25 mouse cellular contexts compared by ENCODE assay signal in genomic region chr11:100140966-100141365, GRCm38 (mm10). TPM values are rescaled to one million over a fixed set of nuclear protein-coding genes. Genes with fewer than 3 reads are reported as not detected.
DNase-seq lines count a peak whose midpoint lies in the region; ATAC-seq and TF ChIP-seq lines count a peak whose summit lies in the region.
"Had no signal": no experiment of that assay in that cellular context is flagged by ENCODE, and none has a peak within 500 bp of the region (broad histone marks: within the 10 kb centered on the region; RNA-seq: fewer than 3 reads in every experiment).

No protein-coding gene starts in this region.

- H3K36me3 ChIP-seq in intestine, embryonic 15.5 days, result no peaks in the 10 kb centered on the region
- H3K36me3 ChIP-seq in stomach, postnatal 0 days (ENCODE audit: control insufficient read depth, insufficient read depth, low read length), result no peaks in the 10 kb centered on the region
- H3K36me3 ChIP-seq: embryonic facial prominence, embryonic 13.5 days; limb, embryonic 10.5 days; neural tube, embryonic 12.5 days had no signal

- peak; percentile 39 for DNase-seq in gastrocnemius, adult 18-20 months (ENCODE audit: low spot score)
- no peak for DNase-seq in gastrocnemius, postnatal 4 days (ENCODE audit: low spot score in 2 of 2)
- peak; percentile 14 to 20 for DNase-seq in layer of hippocampus, postnatal 10 days (ENCODE audit: low spot score in 2 of 2)
- no peak for DNase-seq in layer of hippocampus, postnatal 36 days
- DNase-seq in stomach, postnatal 0 days (ENCODE audit: low spot score), result peak; percentile 44
- no peak for DNase-seq in heart, postnatal 14 days
- DNase-seq: cerebellum, adult 8-10 months; heart, postnatal 4 days; lung, adult 2 months had no signal

- peak overlapping the region; percentile 6; the same call in 1 of the 2 replicates for H3K9ac ChIP-seq in intestine, embryonic 15.5 days
- H3K9ac ChIP-seq in stomach, postnatal 0 days (ENCODE audit: low read length), result no peak overlapping the region
- H3K9ac ChIP-seq: embryonic facial prominence, embryonic 13.5 days; heart, embryonic 13.5 days; neural tube, embryonic 12.5 days had no signal

- WGBS in intestine, embryonic 15.5 days, result 61% methylated on average over 21 of the region's 21 CpGs
- WGBS in stomach, postnatal 0 days, result 62% methylated on average over 21 of the region's 21 CpGs

- H3K4me3 ChIP-seq in intestine, embryonic 15.5 days (replicated peaks), result no peak overlapping the region
- H3K4me3 ChIP-seq in stomach, postnatal 0 days (ENCODE audit: low read depth, low read length), result no peak overlapping the region
- H3K4me3 ChIP-seq: embryonic facial prominence, embryonic 13.5 days; heart, embryonic 13.5 days; left cerebral cortex, adult 2 months; limb, embryonic 10.5 days; neural tube, embryonic 12.5 days had no signal

- 0 out of 2 replicates have a peak overlapping the region, but pooled peaks have one; percentile 3 for H3K4me2 ChIP-seq in intestine, embryonic 15.5 days (replicated peaks)
- no peak overlapping the region; the same call in 1 of the 2 replicates for H3K4me2 ChIP-seq in stomach, postnatal 0 days (replicated peaks; ENCODE audit: low read depth)
- H3K4me2 ChIP-seq: embryonic facial prominence, embryonic 13.5 days; heart, embryonic 13.5 days; liver, embryonic 11.5 days; midbrain, embryonic 11.5 days; neural tube, embryonic 12.5 days had no signal

- peak overlapping the region; percentile 87 for H3K27ac ChIP-seq in intestine, embryonic 15.5 days
- peak overlapping the region; percentile 49; the same call in 1 of the 2 replicates for H3K27ac ChIP-seq in stomach, postnatal 0 days (replicated peaks)
- H3K27ac ChIP-seq: embryonic facial prominence, embryonic 13.5 days; heart, embryonic 13.5 days; hindbrain, postnatal 0 days; left cerebral cortex, adult 2 months; limb, embryonic 10.5 days; macrophage; neural tube, embryonic 12.5 days had no signal

- no peaks in the 10 kb centered on the region for H3K9me3 ChIP-seq in intestine, embryonic 15.5 days
- no peaks in the 10 kb centered on the region for H3K9me3 ChIP-seq in stomach, postnatal 0 days (ENCODE audit: control insufficient read depth, low read length)
- H3K9me3 ChIP-seq: embryonic facial prominence, embryonic 13.5 days; heart, embryonic 13.5 days; limb, embryonic 10.5 days; neural tube, embryonic 12.5 days had no signal

- 0 out of 2 replicates have a peak, but pooled peaks have one; percentile 2 for TF ChIP-seq CTCF in stomach, postnatal 0 days (IDR thresholded peaks at IDR 0.05; ENCODE audit: low read depth)

- peaks cover 11% of the 10 kb centered on the region for H3K27me3 ChIP-seq in intestine, embryonic 15.5 days (replicated peaks)
- no peaks in the 10 kb centered on the region for H3K27me3 ChIP-seq in stomach, postnatal 0 days (ENCODE audit: control insufficient read depth, insufficient read depth, low read length)
- H3K27me3 ChIP-seq: Patski had no signal

- intact Hi-C loops in heart, postnatal 14 days (cut with DNase I), result no loop called here

- TF ChIP-seq EP300 in stomach, postnatal 0 days (optimal IDR thresholded peaks at IDR 0.05), result no peak

- ATAC-seq in intestine, embryonic 15.5 days, result no peak
- ATAC-seq in stomach, postnatal 0 days (ENCODE audit: low FRiP score, low TSS enrichment), result no peak
- ATAC-seq: forebrain, embryonic 16.5 days; hindbrain, postnatal 0 days; Patski had no signal

- peaks cover 30% of the 10 kb centered on the region for H3K4me1 ChIP-seq in intestine, embryonic 15.5 days (replicated peaks)
- H3K4me1 ChIP-seq in stomach, postnatal 0 days (replicated peaks; ENCODE audit: control insufficient read depth, insufficient read depth), result 0 out of 2 replicates have a peak, but pooled peaks cover 3% of the 10 kb centered on the region

RNA-seq across cellular contexts. Expression of gene Krt15, which starts 5.2 kb away (rescaled TPM):
- total RNA-seq in gastrocnemius, adult 18-20 months (2021), result not detected
- 1 to 10 TPM in 1 of 2 experiments, under 1 TPM in 1; 0.27 to 1.1 TPM for total RNA-seq in gastrocnemius, postnatal 4 days (2021)
- 1 to 10 TPM; 1.1 to 1.5 TPM for total RNA-seq in layer of hippocampus, postnatal 10 days (2021)
- under 1 TPM; 0.23 to 0.40 TPM for total RNA-seq in layer of hippocampus, postnatal 36 days (2021)
- 4.7 and 5.9 TPM in 2 replicates for polyA plus RNA-seq in intestine, embryonic 15.5 days (2015; fragmentation: Nextera tagmentation; extraction: Ambion mirVana)
- polyA plus RNA-seq in stomach, postnatal 0 days (2015; fragmentation: Nextera tagmentation; extraction: Ambion mirVana), result 758 and 921 TPM in 2 replicates
- under 1 TPM in 1 of 2 experiments, not detected in 1; 0.57 TPM for total RNA-seq in heart, postnatal 14 days (2021)
- total RNA-seq: left cerebral cortex, adult 2 months; monocyte, adult 5-6 weeks had no signal
- polyA plus RNA-seq: cortical plate, adult 2 months; forebrain, embryonic 16.5 days; macrophage had no signal

RNA-seq across cellular contexts. Expression of gene Krt19, which starts 7.5 kb away (rescaled TPM):
- total RNA-seq in gastrocnemius, adult 18-20 months (2021), result under 1 TPM; 0.37 to 0.57 TPM
- 1 to 10 TPM in 1 of 2 experiments, under 1 TPM in 1; 0.71 to 1.3 TPM for total RNA-seq in gastrocnemius, postnatal 4 days (2021)
- total RNA-seq in layer of hippocampus, postnatal 10 days (2021), result 1 to 10 TPM in 1 of 2 experiments, under 1 TPM in 1; 0.64 to 1.0 TPM
- total RNA-seq in layer of hippocampus, postnatal 36 days (2021), result under 1 TPM; 0.23 to 0.52 TPM
- polyA plus RNA-seq in intestine, embryonic 15.5 days (2015; fragmentation: Nextera tagmentation; extraction: Ambion mirVana), result 743 and 782 TPM in 2 replicates
- 1,512 and 1,618 TPM in 2 replicates for polyA plus RNA-seq in stomach, postnatal 0 days (2015; fragmentation: Nextera tagmentation; extraction: Ambion mirVana)
- 10 to 100 TPM; 12.9 to 17.4 TPM for total RNA-seq in heart, postnatal 14 days (2021)
- total RNA-seq: left cerebral cortex, adult 2 months; monocyte, adult 5-6 weeks had no signal
- polyA plus RNA-seq: macrophage, Patski had no signal

RNA-seq across cellular contexts. Expression of gene Krt13, which starts 19.6 kb away (rescaled TPM):
- not detected for total RNA-seq in gastrocnemius, adult 18-20 months (2021)
- total RNA-seq in gastrocnemius, postnatal 4 days (2021), result not detected
- not detected for total RNA-seq in layer of hippocampus, postnatal 10 days (2021)
- not detected for total RNA-seq in layer of hippocampus, postnatal 36 days (2021)
- polyA plus RNA-seq in intestine, embryonic 15.5 days (2015; fragmentation: Nextera tagmentation; extraction: Ambion mirVana), result 0.50 and 0.58 TPM in 2 replicates
- 2,802 and 3,195 TPM in 2 replicates for polyA plus RNA-seq in stomach, postnatal 0 days (2015; fragmentation: Nextera tagmentation; extraction: Ambion mirVana)
- not detected for total RNA-seq in heart, postnatal 14 days (2021)
- total RNA-seq: heart, postnatal 4 days; hindbrain, postnatal 0 days; left cerebral cortex, adult 2 months; monocyte, adult 5-6 weeks had no signal
- polyA plus RNA-seq: cortical plate, adult 2 months; forebrain, embryonic 16.5 days; gonadal fat pad, adult 2 months; heart, embryonic 13.5 days; hindbrain, postnatal 0 days; limb, embryonic 10.5 days; macrophage; midbrain, embryonic 11.5 days; Patski had no signal

RNA-seq across cellular contexts. Expression of gene Krt36, which starts 35.5 kb away (rescaled TPM):
- not detected for total RNA-seq in gastrocnemius, adult 18-20 months (2021)
- total RNA-seq in gastrocnemius, postnatal 4 days (2021), result not detected
- total RNA-seq in layer of hippocampus, postnatal 10 days (2021), result not detected
- total RNA-seq in layer of hippocampus, postnatal 36 days (2021), result not detected
- polyA plus RNA-seq in intestine, embryonic 15.5 days (2015; fragmentation: Nextera tagmentation; extraction: Ambion mirVana), result not detected in 2 replicates
- 0.30 and 0.48 TPM in 2 replicates for polyA plus RNA-seq in stomach, postnatal 0 days (2015; fragmentation: Nextera tagmentation; extraction: Ambion mirVana)
- under 1 TPM in 1 of 2 experiments, not detected in 1; 0.17 TPM for total RNA-seq in heart, postnatal 14 days (2021)
- total RNA-seq: heart, postnatal 4 days; hindbrain, postnatal 0 days; left cerebral cortex, adult 2 months; monocyte, adult 5-6 weeks had no signal
- polyA plus RNA-seq: cortical plate, adult 2 months; embryonic facial prominence, embryonic 13.5 days; forebrain, embryonic 16.5 days; heart, embryonic 13.5 days; limb, embryonic 10.5 days; liver, embryonic 11.5 days; macrophage; midbrain, embryonic 11.5 days; neural tube, embryonic 12.5 days; Patski had no signal

RNA-seq across cellular contexts. Expression of gene Krt35, which starts 44.9 kb away (rescaled TPM):
- not detected for total RNA-seq in gastrocnemius, adult 18-20 months (2021)
- under 1 TPM; 0.15 to 0.31 TPM for total RNA-seq in gastrocnemius, postnatal 4 days (2021)
- total RNA-seq in layer of hippocampus, postnatal 10 days (2021), result not detected
- total RNA-seq in layer of hippocampus, postnatal 36 days (2021), result not detected
- not detected in 2 replicates for polyA plus RNA-seq in intestine, embryonic 15.5 days (2015; fragmentation: Nextera tagmentation; extraction: Ambion mirVana)
- 0.21 and 0.33 TPM in 2 replicates for polyA plus RNA-seq in stomach, postnatal 0 days (2015; fragmentation: Nextera tagmentation; extraction: Ambion mirVana)
- not detected for total RNA-seq in heart, postnatal 14 days (2021)
- total RNA-seq: heart, postnatal 4 days; left cerebral cortex, adult 2 months; monocyte, adult 5-6 weeks had no signal
- polyA plus RNA-seq: C2C12; cortical plate, adult 2 months; forebrain, embryonic 16.5 days; heart, embryonic 13.5 days; liver, embryonic 11.5 days; macrophage; midbrain, embryonic 11.5 days; neural tube, embryonic 12.5 days; Patski had no signal

Comparison
In these comparisons a context has a peak if more than half of its experiments do, and no peak if none do; other contexts are left out.
1. DNase-seq: peak in gastrocnemius, adult 18-20 months (single experiment), layer of hippocampus, postnatal 10 days (2 of 2) and stomach, postnatal 0 days (single experiment); none in gastrocnemius, postnatal 4 days (0 of 2), layer of hippocampus, postnatal 36 days (0 of 2) and heart, postnatal 14 days (0 of 2).
2. RNA of gene Krt19, which starts 7.5 kb away (total RNA-seq): 12.9 to 17.4 TPM in heart, postnatal 14 days; 0.71 to 1.3 TPM in gastrocnemius, postnatal 4 days, 0.64 to 1.0 TPM in layer of hippocampus, postnatal 10 days, 0.37 to 0.57 TPM in gastrocnemius, adult 18-20 months and 0.23 to 0.52 TPM in layer of hippocampus, postnatal 36 days; every median in the first group is over 4 times any median in the second.